Mouse (Mus musculus) cortical plate, adult 2 months (tissue): ENCODE results near the gene Fxyd2.

Experiments
- CTCF ChIP-seq: fragments of 200-500 bp; IDR thresholded peaks from 2 replicates; pipeline ENCODE4 v1.5.1; 2011; ENCODE audit warnings: mild to moderate bottlenecking, control low read depth, low read length; ENCODE audit not compliant: insufficient read depth; ENCODE audit errors: extremely low read depth
- POLR2A ChIP-seq: fragments of 200-500 bp; IDR thresholded peaks from 2 replicates; pipeline ENCODE4 v1.6.1; 2011; ENCODE audit warnings: mild to moderate bottlenecking, low read length, control low read depth; ENCODE audit not compliant: insufficient read depth; ENCODE audit errors: extremely low read depth

DNA sequence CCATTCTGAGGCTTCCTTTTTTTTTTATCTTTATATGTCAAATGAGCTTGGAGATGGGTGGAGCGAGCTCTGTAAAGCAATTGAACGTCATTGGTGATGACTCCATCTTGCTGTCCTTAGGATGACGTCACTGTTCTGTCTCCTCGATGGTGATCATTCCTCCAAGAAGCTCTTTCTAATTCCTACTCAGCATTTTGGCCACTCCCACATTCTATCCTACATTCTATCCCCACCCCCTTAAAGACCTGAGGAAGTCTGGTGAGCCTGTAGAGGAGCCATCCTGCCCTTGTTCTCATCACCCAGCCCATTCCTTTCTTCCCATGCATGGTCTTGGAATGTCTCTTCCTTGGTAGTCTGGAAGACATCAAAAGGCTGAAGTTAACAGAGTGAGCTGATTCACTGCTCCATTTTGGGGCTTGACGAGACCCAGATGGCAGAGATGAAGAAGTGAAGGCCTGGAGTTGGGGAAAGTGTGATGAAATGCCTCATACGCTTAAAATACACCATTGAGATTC lies 24.4 kb upstream of the Fxyd2 start:
- TF ChIP-seq POLR2A, result no peak
- TF ChIP-seq CTCF, result no peak
